Mouse (Mus musculus) ES-E14 (cell line): ENCODE measurements around the gene Per1.

Experiments used
- CHD2 ChIP-seq: IDR thresholded peaks from 2 replicates; pipeline ENCODE4 v1.6.1; 2014; ENCODE audit warnings: mild to moderate bottlenecking, low read depth, low read length, inconsistent platforms
- HCFC1 ChIP-seq: IDR thresholded peaks from 2 replicates; pipeline ENCODE4 v1.6.1; 2012; ENCODE audit warnings: low read length, inconsistent platforms, borderline replicate concordance; ENCODE audit not compliant: insufficient read depth
- MAFK ChIP-seq: IDR thresholded peaks from 2 replicates; pipeline ENCODE4 v1.6.1; 2014; ENCODE audit warnings: mild to moderate bottlenecking, low read depth, low read length, inconsistent platforms; ENCODE audit not compliant: insufficient read depth
- ZC3H11A ChIP-seq: IDR thresholded peaks from 2 replicates; pipeline ENCODE4 v1.6.1; 2012; ENCODE audit warnings: low read depth, mild to moderate bottlenecking, inconsistent platforms, low read length, borderline replicate concordance

- TF ChIP-seq HCFC1 (no peak), CHD2 (no peak), ZC3H11A (no peak), MAFK (no peak)
These were observed 21.8 kb downstream of the Per1 start for GRCm38 (mm10) chr11:69116843-69117242.
